Mouse (Mus musculus) small intestine, adult 2 months (tissue): ENCODE data around the gene Osbpl11. TPM values are rescaled to one million over a fixed set of nuclear protein-coding genes. Genes with fewer than 3 reads are reported as not detected.
"Not testable (repeated sequence)": the region's sequence is repeated elsewhere in the genome, so short reads cannot be mapped to it uniquely, and the experiment has no call there.

ENCODE experiments used
- H3K27ac ChIP-seq: fragments of 200-500 bp; 2 replicates; pipeline ENCODE4 v1.5.1; 2012; ENCODE audit warnings: low read depth, low read length, control low read depth, inconsistent platforms; ENCODE audit not compliant: insufficient read depth
- H3K27me3 ChIP-seq: fragments of 200-500 bp; 2 replicates; pipeline ENCODE4 v1.6.1; 2012; ENCODE audit warnings: mild to moderate bottlenecking, moderate library complexity, low read length, inconsistent platforms; ENCODE audit not compliant: control insufficient read depth, insufficient read depth
- H3K36me3 ChIP-seq: fragments of 200-500 bp; 2 replicates; pipeline ENCODE4 v1.6.1; 2012; ENCODE audit warnings: mild to moderate bottlenecking, low read length, control low read depth, inconsistent platforms; ENCODE audit not compliant: control insufficient read depth, insufficient read depth
- H3K4me1 ChIP-seq: fragments of 200-500 bp; 2 replicates; pipeline ENCODE4 v1.6.1; 2012; ENCODE audit warnings: low read length, inconsistent platforms, mixed read lengths; ENCODE audit not compliant: control insufficient read depth, insufficient read depth, insufficient read length
- H3K4me3 ChIP-seq: fragments of 200-500 bp; 2 replicates; pipeline ENCODE4 v1.5.1; 2012; ENCODE audit warnings: low read depth, mild to moderate bottlenecking, control low read depth, inconsistent platforms, low read length, moderate library complexity
- CTCF ChIP-seq: fragments of 200-500 bp; IDR thresholded peaks from 2 replicates; pipeline ENCODE4 v1.5.1; 2012; ENCODE audit warnings: low read depth, mild to moderate bottlenecking, control low read depth, inconsistent platforms, low read length, moderate library complexity, mixed read lengths; ENCODE audit not compliant: insufficient replicate concordance, insufficient read length; ENCODE audit errors: extremely low read depth
- POLR2A ChIP-seq: fragments of 200-500 bp; IDR thresholded peaks from 2 replicates; pipeline ENCODE4 v1.6.1; 2012; ENCODE audit warnings: low read depth, mild to moderate bottlenecking, control low read depth, inconsistent platforms, low read length, moderate library complexity
- WGBS: fragments of 180-500 bp; shearing (Covaris S2); methylation state at CpG from one replicate; pipeline ENCODE4 v1.1.7; 2018; 5-methylcytosine and 5-hydroxymethylcytosine counted together
- polyA plus RNA-seq: library from polyadenylated mRNA; depleted of rRNA; stranded (reverse); fragments of >200 nt; gene quantifications from 2 replicates; pipeline ENCODE4 v1.2.3, GENCODE M21; 2012; rRNA removed

The Osbpl11 gene
- 3.3 and 8.3 TPM in 2 replicates for polyA plus RNA-seq

- Histone ChIP-seq H3K4me3 (peak within 1 kb of the TSS; percentile 96), H3K27me3 (no peaks in the 10 kb centered on the region), H3K4me1 (peaks cover 5% of the 10 kb centered on the region; the same call in 1 of the 2 replicates), H3K36me3 (no peaks in the 10 kb centered on the region), H3K27ac (peak within 1 kb of the TSS; percentile 84)
- WGBS: 0% methylated on average over 27 of the region's 27 CpGs
- TF ChIP-seq CTCF: no peak
- peak; percentile 96 for TF ChIP-seq POLR2A
Observed at GRCm38 (mm10) chr16:33184901-33185260, at the start of gene Osbpl11. Gene Osbpl11 (plus strand): TSS chr16:33185071.

GRCm38 (mm10) chr16:33135167-33135566 is 49.7 kb upstream of the Osbpl11 start:
- 67% methylated on average over 4 of the region's 4 CpGs for WGBS
- H3K4me3 ChIP-seq: no peak overlapping the region
- TF ChIP-seq CTCF: no peak
- no peak for TF ChIP-seq POLR2A
- no peaks in the 10 kb centered on the region for H3K36me3 ChIP-seq
- H3K27ac ChIP-seq: no peak overlapping the region
- no peaks in the 10 kb centered on the region for H3K27me3 ChIP-seq
- no peaks in the 10 kb centered on the region for H3K4me1 ChIP-seq

- not testable (repeated sequence) for H3K27me3 ChIP-seq, H3K4me1 ChIP-seq, H3K4me3 ChIP-seq, H3K27ac ChIP-seq, H3K36me3 ChIP-seq
- WGBS: 73% methylated on average over 6 of the region's 7 CpGs
Observed at GRCm38 (mm10) chr16:33139061-33139460, 45.8 kb upstream of the Osbpl11 start.

- WGBS: 74% methylated on average over 3 of the region's 3 CpGs
- TF ChIP-seq POLR2A (no peak), CTCF (no peak)
- H3K4me3 ChIP-seq: no peak overlapping the region
- H3K36me3 ChIP-seq: no peaks in the 10 kb centered on the region
- H3K4me1 ChIP-seq: no peaks in the 10 kb centered on the region
- no peaks in the 10 kb centered on the region for H3K27me3 ChIP-seq
- no peak overlapping the region for H3K27ac ChIP-seq
Observed at GRCm38 (mm10) chr16:33141758-33142280, 43.1 kb upstream of the Osbpl11 start.

- 55% methylated on average over 2 of the region's 2 CpGs for WGBS
- H3K27me3 ChIP-seq: no peaks in the 10 kb centered on the region
- no peak overlapping the region for H3K4me3 ChIP-seq
- H3K27ac ChIP-seq: no peak overlapping the region
- H3K4me1 ChIP-seq: no peaks in the 10 kb centered on the region
- H3K36me3 ChIP-seq: no peaks in the 10 kb centered on the region
- TF ChIP-seq POLR2A (no peak), CTCF (no peak)
Observed at GRCm38 (mm10) chr16:33143452-33143851, 41.4 kb upstream of the Osbpl11 start.

GRCm38 (mm10) chr16:33146185-33146584 is 38.7 kb upstream of the Osbpl11 start:
- no peak for TF ChIP-seq CTCF
- TF ChIP-seq POLR2A: no peak
- Histone ChIP-seq H3K27me3 (no peaks in the 10 kb centered on the region), H3K36me3 (no peaks in the 10 kb centered on the region), H3K4me1 (no peaks in the 10 kb centered on the region), H3K27ac (no peak overlapping the region), H3K4me3 (no peak overlapping the region)
- WGBS: 97% methylated on average over 3 of the region's 3 CpGs

GRCm38 (mm10) chr16:33148135-33148534 is 36.7 kb upstream of the Osbpl11 start:
- 79% methylated on average over 4 of the region's 4 CpGs for WGBS
- TF ChIP-seq POLR2A (no peak), CTCF (no peak)

GRCm38 (mm10) chr16:33150875-33151274 is 34.0 kb upstream of the Osbpl11 start:
- H3K4me3 ChIP-seq, H3K27ac ChIP-seq, H3K36me3 ChIP-seq, H3K4me1 ChIP-seq, H3K27me3 ChIP-seq: not testable (repeated sequence)
- 58% methylated on average over 9 of the region's 9 CpGs for WGBS

More at GRCm38 (mm10) chr16:33148135-33148534, 36.7 kb upstream of the Osbpl11 start:
- H3K27me3 ChIP-seq: no peaks in the 10 kb centered on the region
- H3K4me3 ChIP-seq: no peak overlapping the region
- no peak overlapping the region for H3K27ac ChIP-seq
- H3K4me1 ChIP-seq: no peaks in the 10 kb centered on the region
- no peaks in the 10 kb centered on the region for H3K36me3 ChIP-seq
